Mouse (Mus musculus): ENCODE results near the gene Moxd2.

Gene Moxd2

GRCm38 (mm10) chr6:40887394-40887793 is at the start of gene Moxd2:
TSS of gene Moxd2 (minus strand) at chr6:40887494.
- DNase-seq (ENCODE audit: extremely low spot score, low spot score) = no peak

GRCm38 (mm10) chr6:40919954-40920353 is 32.7 kb upstream of the Moxd2 start:
- DNase-seq (ENCODE audit: extremely low spot score, low spot score) = no peak

- no peak for DNase-seq (ENCODE audit: extremely low spot score, low spot score)
These were observed 13.0 kb upstream of the Moxd2 start, which contains the start of gene Prss58 for GRCm38 (mm10) chr6:40900287-40900686. TSS of gene Prss58 (minus strand) at chr6:40900387.

GRCm38 (mm10) chr6:40894716-40895115 is 7.4 kb upstream of the Moxd2 start:
- DNase-seq (ENCODE audit: extremely low spot score, low spot score) = no peak

GRCm38 (mm10) chr6:40893577-40893976 is 6.3 kb upstream of the Moxd2 start:
- peak; percentile 38 for DNase-seq (ENCODE audit: extremely low spot score, low spot score)

- DNase-seq (ENCODE audit: extremely low spot score, low spot score) = no peak
These were observed 4.5 kb upstream of the Moxd2 start for GRCm38 (mm10) chr6:40891754-40892153.

GRCm38 (mm10) chr6:40890973-40891372 is 3.7 kb upstream of the Moxd2 start:
- no peak for DNase-seq (ENCODE audit: extremely low spot score, low spot score)

GRCm38 (mm10) chr6:40845283-40845682 is 42.0 kb downstream of the Moxd2 start:
- DNase-seq (ENCODE audit: extremely low spot score, low spot score) = no peak

All from neural tube, embryonic 10.5 days (tissue).